Mouse (Mus musculus) monocyte, adult 5-6 weeks (primary cell): ENCODE data around the gene Cldn19. TPM values are rescaled to one million over a fixed set of nuclear protein-coding genes. Genes with fewer than 3 reads are reported as not detected.

Source experiments
- ATAC-seq: fragments of 153-309, 156-312 bp; replicated peaks from 2 replicates; pipeline ENCODE4 v1.8.0; 2017; ENCODE audit warnings: mild to moderate bottlenecking; ENCODE audit not compliant: low TSS enrichment, insufficient number of reproducible peaks, severe bottlenecking, poor library complexity, low FRiP score
- total RNA-seq: library from RNA; stranded (forward); fragments of 200-1000, 200-491, 200-594 nt; gene quantifications from 3 replicates; pipeline ENCODE4 v1.2.3, GENCODE M21; 2017

The Cldn19 gene
- total RNA-seq = not detected in 3 replicates

DNA sequence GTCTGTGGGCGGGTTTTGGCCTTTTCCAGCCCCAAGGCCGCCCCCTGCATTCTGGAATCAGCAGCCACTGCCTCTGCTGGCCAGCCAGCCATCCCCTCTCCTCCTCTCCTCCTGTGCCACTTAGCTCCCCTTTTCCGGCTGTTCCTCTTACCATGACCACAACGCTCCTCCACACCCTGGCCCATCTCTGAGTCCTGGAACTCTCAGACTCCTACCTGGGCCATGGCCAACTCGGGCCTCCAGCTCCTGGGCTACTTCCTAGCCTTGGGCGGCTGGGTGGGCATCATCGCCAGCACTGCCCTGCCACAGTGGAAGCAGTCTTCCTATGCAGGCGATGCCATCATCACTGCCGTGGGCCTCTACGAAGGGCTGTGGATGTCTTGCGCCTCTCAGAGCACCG lies at the start of gene Cldn19:
TSS of gene Cldn19 (plus strand) at position 64 of the 400 bp plus-strand sequence.
- ATAC-seq = no peak

DNA sequence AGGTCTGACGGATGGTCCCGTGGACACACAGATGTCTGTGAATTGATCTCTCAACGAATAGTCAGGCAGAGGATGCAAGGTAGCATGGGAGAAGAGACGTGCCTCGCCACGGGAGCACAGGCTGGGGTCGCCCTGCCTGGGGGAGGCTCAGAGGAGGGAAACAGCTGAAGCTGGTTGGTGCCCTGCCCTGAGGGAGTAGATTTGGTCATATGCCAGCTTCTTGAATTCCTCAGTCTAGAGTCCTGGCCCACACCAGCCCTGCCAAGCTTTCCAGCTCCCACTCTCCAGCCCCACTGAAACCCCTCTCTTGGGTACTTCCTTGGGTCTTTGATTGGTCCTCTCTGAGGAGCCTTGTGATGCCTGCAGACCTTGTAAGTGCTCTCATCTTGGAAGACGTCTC lies 38.5 kb upstream of the Cldn19 start:
- no peak for ATAC-seq

DNA sequence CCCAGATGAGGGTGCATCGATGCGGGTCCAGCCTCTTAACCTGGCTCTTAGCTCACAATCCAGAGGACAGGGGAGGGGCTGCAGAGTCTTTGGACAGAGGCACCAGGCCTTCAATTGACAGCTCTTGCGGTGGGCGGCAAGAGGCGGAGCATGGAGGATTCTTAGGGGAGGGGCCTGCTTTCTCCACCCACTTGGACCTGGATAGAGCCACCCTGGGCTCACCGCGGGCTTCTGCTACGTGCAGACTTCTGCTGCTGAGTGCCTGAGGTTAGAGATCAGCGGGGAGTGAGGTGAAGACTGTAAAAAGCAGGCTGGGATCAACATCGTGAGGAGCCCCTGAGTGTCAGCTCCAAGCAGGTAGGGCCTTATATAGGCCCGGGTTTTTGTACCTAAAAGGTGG lies 37.0 kb upstream of the Cldn19 start, which contains the start of gene Tmem269:
TSS of gene Tmem269 (minus strand) at position 49 of the 400 bp plus-strand sequence.
- no peak for ATAC-seq

DNA sequence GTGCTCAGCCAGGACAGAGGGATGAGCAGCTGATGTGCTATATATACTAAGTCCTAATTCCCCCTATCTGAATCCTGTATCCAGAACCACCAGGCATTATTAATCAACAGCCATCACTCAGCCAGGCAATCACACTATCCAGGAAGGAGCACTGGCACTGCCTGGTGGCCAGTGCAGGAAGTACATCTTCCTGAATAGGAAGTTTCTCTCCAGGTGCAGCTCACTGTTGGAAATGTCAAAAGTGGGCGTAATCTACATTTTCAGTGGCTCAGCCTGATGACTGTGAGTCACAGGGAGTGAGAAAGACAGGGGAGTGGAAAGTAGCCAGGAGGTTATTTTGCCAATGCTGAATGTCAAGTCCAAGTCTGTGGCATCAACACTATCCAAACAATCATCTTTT lies 31.5 kb upstream of the Cldn19 start:
- peak; percentile 55 for ATAC-seq

DNA sequence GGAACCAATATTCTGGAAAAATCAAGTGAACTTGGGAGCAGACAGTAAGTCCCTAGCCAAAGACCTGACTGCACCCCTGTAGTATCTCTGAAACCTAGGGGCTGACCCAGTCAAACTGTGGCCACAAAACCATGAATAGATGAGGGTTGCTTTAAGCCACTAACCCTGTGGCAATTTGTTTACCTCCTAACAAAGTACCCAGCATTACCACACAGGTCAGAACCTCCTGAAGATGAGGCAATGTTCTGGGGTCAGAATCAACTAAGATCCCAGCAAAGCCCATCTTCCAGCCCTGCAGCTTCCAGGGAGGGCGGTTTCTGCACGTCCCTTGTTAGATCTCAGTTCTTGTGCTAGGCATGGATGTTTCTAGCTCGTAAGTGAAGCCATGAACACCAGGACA lies 30.7 kb upstream of the Cldn19 start:
- ATAC-seq = no peak

DNA sequence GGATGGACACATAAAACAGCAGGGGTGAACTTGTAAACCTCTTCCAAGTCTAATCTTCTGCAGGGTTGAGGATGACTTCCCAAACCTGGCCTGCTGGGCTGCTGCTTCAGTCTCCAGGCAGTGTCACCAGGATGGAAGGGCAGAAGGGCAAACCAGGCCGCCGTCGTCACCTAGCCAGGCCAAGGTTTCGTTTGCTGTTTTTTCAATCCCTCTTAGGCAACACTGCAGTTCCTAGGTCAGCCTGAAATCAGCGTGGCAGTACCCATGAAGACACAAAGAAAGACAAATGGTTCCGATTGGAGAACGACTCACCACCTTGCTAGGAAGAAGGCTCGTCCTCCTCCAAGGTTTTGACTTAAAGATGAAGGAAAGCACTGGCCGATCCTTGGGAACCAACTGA lies 29.5 kb upstream of the Cldn19 start:
- no peak for ATAC-seq

DNA sequence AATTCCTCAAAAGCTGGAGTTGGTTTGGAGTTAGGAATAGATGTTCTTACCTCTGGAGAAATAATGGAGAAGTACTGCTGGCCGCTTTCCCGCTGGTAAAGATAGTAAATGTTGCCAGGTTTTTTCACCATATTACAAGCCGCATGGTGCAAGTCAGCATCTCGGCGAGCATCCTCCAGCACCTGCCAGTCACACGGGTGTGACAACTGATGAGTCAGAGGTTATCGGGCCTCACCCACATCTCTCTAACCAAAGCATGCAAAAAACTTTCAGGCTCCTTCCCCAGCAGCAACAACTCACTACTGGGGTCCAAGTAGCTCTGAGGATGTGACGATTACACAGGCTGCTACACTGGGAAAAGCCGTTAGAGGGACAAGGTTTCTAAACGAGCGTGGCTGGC lies 28.5 kb upstream of the Cldn19 start:
- no peak for ATAC-seq

DNA sequence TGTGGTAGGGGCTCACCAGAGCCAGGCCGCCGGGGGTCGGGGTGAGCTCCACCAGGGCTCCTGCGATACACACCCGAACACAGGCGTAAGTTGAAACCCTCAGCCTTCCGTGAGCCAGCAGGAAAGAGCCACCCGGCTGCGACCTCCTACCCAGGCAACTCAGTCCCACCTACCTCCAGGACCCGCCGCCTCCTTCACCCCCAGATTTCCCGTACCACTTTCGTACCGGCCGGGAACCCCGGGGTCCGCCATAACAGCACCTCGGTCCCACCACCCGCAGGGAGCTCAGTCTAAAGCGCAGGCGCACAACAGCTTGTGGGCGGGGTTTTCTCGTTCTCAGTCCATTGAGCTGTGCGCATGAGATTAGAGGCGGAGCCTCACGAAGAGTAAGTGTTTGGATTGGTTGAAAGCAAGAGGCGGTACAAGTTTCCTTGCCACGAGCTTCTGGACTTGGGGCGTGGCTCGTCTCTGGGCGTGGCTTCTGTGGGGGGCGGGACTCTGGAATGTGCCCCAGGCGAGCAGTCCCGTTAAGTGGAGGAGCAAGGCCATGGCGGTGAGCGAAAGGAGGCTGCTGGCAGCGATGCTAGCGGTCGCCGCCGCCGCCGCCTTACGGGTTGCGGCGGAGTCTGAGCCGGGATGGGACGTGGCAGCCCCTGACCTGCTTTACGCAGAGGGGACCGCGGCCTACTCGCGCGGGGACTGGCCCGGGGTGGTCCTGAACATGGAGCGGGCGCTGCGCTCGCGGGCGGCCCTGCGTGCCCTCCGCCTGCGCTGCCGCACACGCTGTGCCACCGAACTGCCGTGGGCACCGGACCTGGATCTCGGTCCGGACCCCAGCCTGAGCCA lies 22.6 kb upstream of the Cldn19 start, which contains the start of the genes AU022252 and P3h1:
TSS of gene AU022252 (minus strand) at position 303 of the 846 bp plus-strand sequence.
TSS of gene P3h1 (plus strand) at position 506 of the 846 bp plus-strand sequence.
- peak; percentile 100 for ATAC-seq

DNA sequence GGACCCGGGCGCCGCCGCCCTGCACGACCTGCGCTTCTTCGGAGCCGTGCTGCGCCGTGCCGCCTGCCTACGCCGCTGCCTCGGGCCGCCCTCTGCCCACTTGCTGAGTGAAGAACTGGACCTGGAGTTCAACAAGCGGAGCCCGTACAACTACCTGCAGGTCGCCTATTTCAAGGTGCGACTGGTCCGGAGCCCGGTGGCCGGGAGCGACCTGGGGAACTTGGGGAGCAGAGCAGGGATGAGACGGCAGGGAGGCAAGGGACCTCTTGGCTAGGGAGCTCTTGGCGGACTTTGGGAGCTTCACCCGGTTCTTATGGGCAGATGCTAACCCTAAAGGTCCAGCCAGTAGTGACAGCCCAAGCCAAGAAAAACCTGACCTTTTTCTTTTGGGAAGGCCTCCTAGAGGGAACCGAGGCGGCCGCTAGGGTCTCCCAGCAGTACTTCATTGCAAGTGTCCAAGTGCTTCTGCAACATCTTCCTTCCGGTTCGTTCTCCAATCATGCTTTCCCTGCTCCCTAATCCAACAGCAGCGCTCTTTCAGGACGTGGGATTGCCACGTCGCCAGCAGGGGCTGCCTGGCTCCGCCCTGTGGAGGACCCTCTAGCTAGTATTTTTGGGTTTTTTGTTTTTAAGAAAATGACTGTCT lies 21.8 kb upstream of the Cldn19 start:
- ATAC-seq = no peak

DNA sequence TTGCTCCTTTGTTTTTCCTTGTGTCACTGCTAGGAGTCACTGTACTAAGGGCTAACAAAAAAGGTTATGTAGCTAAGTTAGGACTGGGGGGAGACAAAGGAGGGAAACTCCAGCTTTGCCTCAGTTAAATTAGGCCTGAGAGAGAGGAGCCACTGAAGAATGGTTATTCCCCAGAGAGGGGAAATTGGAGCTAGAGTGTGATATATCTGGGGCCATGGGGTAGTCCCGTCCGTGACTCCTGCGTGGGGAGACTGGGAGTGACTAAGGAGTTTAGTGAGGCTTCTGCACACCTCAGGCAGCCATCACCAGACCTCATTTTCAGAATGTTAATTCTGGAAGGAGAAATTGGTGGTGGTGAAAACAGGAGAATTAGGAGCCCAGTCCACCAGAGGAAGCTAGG lies 20.9 kb upstream of the Cldn19 start:
- ATAC-seq = no peak

DNA sequence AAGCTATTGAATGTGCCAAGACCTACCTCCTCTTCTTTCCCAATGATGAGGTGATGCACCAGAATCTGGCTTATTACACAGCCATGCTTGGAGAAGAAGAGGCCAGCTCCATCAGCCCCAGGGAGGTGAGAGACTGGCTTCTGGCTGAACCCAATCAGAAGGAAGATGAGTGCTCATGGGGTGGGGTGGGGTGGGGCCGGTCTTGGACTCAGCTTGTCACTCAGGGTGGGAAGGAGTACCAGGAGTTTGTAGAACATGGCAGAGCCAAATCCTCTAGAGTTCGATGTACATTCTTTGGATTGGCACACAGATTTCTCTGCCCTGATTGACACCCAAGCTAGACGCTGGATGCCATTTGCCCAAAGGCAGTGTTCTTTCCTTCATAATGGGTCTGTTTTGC lies 16.6 kb upstream of the Cldn19 start:
- ATAC-seq = no peak

DNA sequence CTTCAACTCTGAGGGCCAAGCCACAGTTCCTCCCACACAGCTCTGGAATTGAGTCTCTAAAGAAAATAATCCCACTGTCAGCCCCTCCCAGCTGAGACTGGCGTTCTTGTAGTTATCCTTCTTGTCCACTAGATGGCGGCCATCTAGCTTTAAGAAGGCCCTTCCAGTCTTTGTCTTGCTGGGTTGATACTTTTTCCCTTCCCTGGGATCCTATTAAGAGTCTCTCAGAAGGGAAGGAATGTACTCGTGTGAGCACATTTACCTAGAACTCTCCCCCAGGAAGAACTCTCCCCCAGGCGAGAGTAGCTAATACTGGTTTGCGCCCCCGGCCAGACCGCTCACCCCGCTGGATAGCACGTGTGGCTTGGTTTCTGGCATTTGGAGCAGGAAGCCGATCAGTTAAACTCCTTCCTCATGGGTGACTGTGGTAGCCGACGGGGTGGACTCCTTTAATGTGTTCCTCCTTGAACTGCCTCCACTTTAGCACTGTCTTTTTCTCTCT lies 16.0 kb upstream of the Cldn19 start:
- ATAC-seq = peak; percentile 76

DNA sequence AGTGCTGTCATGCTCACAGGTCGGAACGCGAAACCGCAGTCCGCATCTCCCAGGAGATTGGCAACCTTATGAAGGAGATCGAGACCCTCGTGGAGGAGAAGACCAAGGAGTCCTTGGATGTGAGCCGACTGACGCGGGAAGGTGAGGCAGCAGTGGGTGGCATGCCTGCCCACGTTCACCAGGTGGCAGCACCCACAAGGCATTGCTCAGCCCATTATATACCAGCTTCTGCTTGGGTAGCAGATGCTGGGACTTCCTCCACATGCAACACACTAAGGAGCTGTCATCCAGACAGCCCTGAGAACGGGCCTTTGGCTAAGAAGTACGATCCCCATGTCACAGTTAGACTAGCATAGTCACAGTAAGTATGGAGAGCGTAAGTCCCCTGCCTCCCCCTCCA lies 13.6 kb upstream of the Cldn19 start:
- no peak for ATAC-seq

DNA sequence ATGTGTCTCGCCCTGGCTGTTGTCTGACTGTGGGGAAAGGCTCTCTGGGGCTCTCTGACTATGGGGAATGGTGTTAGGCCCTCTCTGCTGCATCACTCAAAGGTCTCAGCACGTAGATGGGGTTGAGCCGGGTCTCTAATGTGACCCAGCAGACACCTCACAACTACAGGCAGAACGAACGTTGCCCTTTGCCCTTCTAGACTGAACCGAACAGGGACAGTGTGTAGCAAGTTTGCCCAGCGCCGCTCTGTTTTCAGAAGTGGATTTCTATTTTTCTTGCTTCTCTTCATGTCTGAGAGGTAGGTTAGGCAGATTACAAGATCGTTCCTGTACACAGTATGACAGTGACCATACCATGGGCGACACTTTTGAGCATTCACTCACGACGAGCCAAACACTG lies 12.6 kb upstream of the Cldn19 start:
- ATAC-seq = no peak

DNA sequence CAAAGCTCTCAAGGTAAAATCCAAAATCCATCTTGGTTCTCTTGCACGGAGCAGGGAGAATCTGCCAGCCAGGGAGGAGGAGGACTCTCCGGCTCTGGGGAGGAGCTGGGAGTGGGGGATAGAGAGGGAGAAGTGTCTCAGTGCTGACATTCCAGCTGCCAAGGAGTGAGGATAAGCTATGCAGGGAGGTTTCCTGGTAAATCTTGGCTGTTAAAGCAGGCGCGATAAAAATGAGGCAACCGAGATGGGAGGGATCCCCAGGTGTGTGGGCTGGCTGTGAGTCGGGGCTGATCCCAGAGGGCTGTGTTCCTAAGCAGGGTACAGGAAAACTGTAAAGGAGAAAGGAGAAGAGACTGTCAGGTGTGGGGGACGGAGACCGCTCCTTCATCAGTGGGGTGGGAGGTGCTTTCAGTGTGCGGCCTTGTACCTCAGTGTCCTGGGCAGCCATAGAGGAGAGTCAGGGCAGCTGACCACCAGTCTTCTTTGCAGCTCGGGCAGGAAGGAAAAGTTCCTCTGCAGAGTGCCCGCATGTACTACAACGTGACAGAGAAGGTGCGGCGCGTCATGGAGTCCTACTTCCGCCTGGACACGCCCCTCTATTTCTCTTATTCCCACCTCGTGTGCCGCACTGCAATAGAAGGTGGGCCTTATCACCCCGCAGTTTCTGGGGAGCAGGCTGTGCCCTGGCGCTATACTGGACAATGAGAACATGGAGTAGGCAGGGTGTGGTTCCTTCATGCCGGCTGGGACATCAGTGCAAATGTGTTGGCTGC lies 10.6 kb upstream of the Cldn19 start:
- ATAC-seq = no peak

DNA sequence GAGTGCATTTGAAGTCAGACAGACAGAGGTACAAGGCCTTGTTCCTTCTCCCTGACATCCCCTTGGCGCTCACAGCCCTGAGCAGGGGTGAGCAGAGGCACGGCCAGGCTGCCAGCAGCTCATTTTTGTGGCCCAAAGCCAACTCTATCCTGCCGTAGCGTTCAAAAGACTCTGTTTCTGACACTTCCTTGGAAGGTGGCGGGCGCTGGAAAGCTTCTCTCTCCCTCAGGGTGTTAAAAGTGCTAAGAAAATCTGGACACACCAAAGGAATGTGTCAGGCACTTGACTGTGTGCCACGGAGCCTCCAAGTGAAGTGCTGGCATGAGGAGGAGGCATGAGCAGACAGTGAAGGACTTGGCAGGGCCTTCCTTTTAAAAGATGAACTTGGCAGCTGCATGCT lies 9.7 kb upstream of the Cldn19 start:
- no peak for ATAC-seq

DNA sequence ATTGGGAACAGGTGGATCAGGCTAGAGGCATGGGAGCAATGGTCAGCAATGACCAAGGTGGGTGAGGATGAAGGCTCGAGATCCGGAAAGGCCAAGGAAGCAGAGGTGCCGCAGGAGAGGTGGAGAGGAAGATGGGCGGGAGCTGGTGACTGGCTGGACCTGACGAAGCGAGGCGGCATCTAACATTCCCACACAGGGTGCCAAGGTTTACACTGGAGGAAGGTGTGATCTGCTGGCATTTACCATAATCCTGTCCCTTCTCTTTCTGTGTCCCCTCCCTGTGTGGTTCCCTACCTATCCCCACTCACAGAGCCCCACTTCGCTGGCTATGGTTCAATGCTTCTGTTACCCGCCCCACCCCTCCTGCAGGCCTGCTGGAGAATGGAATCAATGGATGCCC lies 9.3 kb upstream of the Cldn19 start:
- no peak for ATAC-seq

DNA sequence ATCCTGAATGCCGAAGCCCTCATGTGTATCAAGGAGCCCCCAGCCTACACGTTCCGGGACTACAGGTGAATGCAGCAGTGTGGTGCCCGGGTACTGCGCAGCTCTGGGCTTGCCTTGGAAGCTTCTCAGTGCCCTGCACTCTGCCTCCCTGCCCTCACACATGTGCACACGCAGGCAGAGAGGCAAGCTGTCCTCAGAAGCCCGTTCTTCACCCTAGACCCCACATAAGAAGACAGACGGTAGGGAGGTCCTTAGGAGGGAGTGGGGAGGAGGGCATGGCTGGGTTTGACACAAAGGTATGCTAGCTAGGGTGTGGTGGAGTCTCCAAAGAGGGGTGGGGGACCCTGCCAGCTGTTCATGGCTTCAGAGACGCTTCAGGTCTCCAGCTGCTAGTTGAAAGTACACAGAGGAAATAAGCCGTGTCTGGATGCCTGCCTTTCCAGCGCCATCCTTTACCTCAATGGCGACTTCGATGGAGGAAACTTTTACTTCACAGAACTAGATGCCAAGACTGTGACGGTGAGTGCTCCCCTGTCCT lies 8.5 kb upstream of the Cldn19 start:
- no peak for ATAC-seq
